Mouse (Mus musculus) heart, postnatal 0 days (tissue): Measurements from ENCODE around the gene Tmed9.

Experiments
- CTCF ChIP-seq: IDR thresholded peaks from 2 replicates; pipeline ENCODE4 v1.5.1; 2016; ENCODE audit warnings: antibody characterized with exemption, control low read depth, low read depth
- EP300 ChIP-seq: IDR thresholded peaks from 2 replicates; pipeline ENCODE4 v1.6.1; 2016; ENCODE audit warnings: antibody characterized with exemption, low read depth

DNA sequence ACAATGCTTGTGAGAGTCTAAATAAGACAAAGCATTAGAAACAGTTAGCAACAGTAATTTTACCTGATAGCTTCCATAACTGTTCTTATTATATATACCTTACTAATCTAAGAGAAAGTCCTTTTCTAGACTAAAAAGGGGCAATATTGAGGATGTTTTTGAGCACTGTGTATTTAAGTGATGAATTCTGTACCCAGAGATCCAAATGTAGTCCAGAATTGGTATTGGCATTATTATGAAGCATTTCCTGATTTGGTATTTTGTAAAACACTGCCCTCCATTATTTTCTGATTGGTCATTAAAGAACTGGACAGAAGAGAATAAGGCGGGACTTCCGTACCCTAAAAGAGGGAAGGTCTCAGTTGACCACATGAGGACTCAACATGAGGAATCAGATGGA lies at the start of gene Tmed9:
- TF ChIP-seq CTCF, result no peak
- TF ChIP-seq EP300, result no peak
